Comparison of ENCODE assay signal across 8 mouse cellular contexts in genomic region chr8:79639586-79640451, GRCm38 (mm10). TPM values are rescaled to one million over a fixed set of nuclear protein-coding genes. Genes with fewer than 3 reads are reported as not detected.
A peak's percentile ranks its signal among the peaks of the same experiment; 100 is the strongest.
DNase-seq lines count a peak whose midpoint lies in the region; ATAC-seq lines count a peak whose summit lies in the region.

TSS of gene Otud4 (plus strand) at chr8:79639618.

- H3K36me3 ChIP-seq in hindbrain, embryonic 14.5 days (replicated peaks; ENCODE audit: control insufficient read depth, insufficient read depth), result peaks cover 6% of the 10 kb centered on the region; the same call in 1 of the 2 replicates

- peaks cover 26% of the 10 kb centered on the region for H3K4me1 ChIP-seq in hindbrain, embryonic 14.5 days (replicated peaks; ENCODE audit: control insufficient read depth, insufficient read depth, low read length)

- under 1% methylated on average over 93 of the region's 103 CpGs for WGBS in hindbrain, embryonic 14.5 days

- H3K9ac ChIP-seq in hindbrain, embryonic 14.5 days, result peak within 1 kb of the TSS; percentile 88

- DNase-seq in T-cell, adult 2 months (ENCODE audit: low spot score), result peak; percentile 43
- DNase-seq in cerebellum, postnatal 14 days, result peak; percentile 63 to 65
- peak; percentile 35 for DNase-seq in gastrocnemius, adult 18-20 months (ENCODE audit: low spot score)
- DNase-seq in hindbrain, embryonic 14.5 days (ENCODE audit: low spot score), result peak; percentile 37
- peak; percentile 51 for DNase-seq in left cerebral cortex, adult 11 months (ENCODE audit: low spot score)
- DNase-seq in lung, postnatal 25 days (ENCODE audit: low spot score), result peak; percentile 32
- peak; percentile 71 for DNase-seq in retina, postnatal 1 day
- DNase-seq in urinary bladder, postnatal 14 days (ENCODE audit: low spot score), result peak; percentile 41

- H3K4me3 ChIP-seq in hindbrain, embryonic 14.5 days (replicated peaks; ENCODE audit: low read length), result peak within 1 kb of the TSS; percentile 97

- H3K4me2 ChIP-seq in hindbrain, embryonic 14.5 days (replicated peaks), result peak within 1 kb of the TSS; percentile 86

- no peaks in the 10 kb centered on the region for H3K9me3 ChIP-seq in hindbrain, embryonic 14.5 days (ENCODE audit: control insufficient read depth, low read length)

- no peaks in the 10 kb centered on the region for H3K27me3 ChIP-seq in hindbrain, embryonic 14.5 days (ENCODE audit: control insufficient read depth, insufficient read depth, low read length)

- peak within 1 kb of the TSS; percentile 97 for H3K27ac ChIP-seq in hindbrain, embryonic 14.5 days

- peak; percentile 70 for ATAC-seq in hindbrain, embryonic 14.5 days (ENCODE audit: low FRiP score)

RNA-seq across cellular contexts. Expression of gene Otud4, which starts in this region (rescaled TPM):
- total RNA-seq in gastrocnemius, adult 18-20 months (2021), result 10 to 100 TPM; 42.1 to 44.2 TPM
- polyA plus RNA-seq in hindbrain, embryonic 14.5 days (2014; fragmentation: Nextera tagmentation; extraction: Ambion mirVana), result 18.1 and 20.9 TPM in 2 replicates

Comparison
In these comparisons a context has a peak if more than half of its experiments do, and no peak if none do; other contexts are left out.
1. Peak in every context shown above with its lines: DNase-seq, ATAC-seq, H3K4me3 ChIP-seq and H3K27ac ChIP-seq.